Mouse (Mus musculus) heart, embryonic 13.5 days (tissue): ENCODE measurements at regions not wholly inside any gene's neighbourhood (a gene's known extent, or its start where the extent isn't known, plus 50 kb on each side); places are given as distances from the start of the nearest gene placed in this dataset.

Source experiments
- ATAC-seq: fragments of 200-750 bp; cut with Nextera tagmentation; 2 replicates; pipeline ENCODE4 v1.8.0; 2017; ENCODE audit warnings: moderate TSS enrichment; ENCODE audit not compliant: insufficient number of reproducible peaks, low FRiP score, low TSS enrichment; ENCODE audit errors: extremely low read depth
- H3K27ac ChIP-seq: fragments of 300-500 bp; sonication (generic); replicated peaks from 2 replicates; pipeline ENCODE4 v1.5.1; 2015; ENCODE audit warnings: moderate library complexity, mild to moderate bottlenecking, inconsistent platforms
- H3K27me3 ChIP-seq: fragments of 300-500 bp; sonication (generic); replicated peaks from 2 replicates; pipeline ENCODE4 v1.6.1; 2015; ENCODE audit warnings: mild to moderate bottlenecking, inconsistent platforms
- H3K36me3 ChIP-seq: fragments of 300-500 bp; sonication (generic); 2 replicates; pipeline ENCODE4 v1.6.1; 2015; ENCODE audit warnings: mild to moderate bottlenecking, inconsistent platforms
- H3K4me1 ChIP-seq: fragments of 300-500 bp; sonication (generic); 2 replicates; pipeline ENCODE4 v1.6.1; 2015; ENCODE audit warnings: inconsistent platforms
- H3K4me2 ChIP-seq: fragments of 300-500 bp; sonication (generic); 2 replicates; pipeline ENCODE4 v1.6.1; 2015; ENCODE audit warnings: inconsistent platforms, mild to moderate bottlenecking, moderate library complexity
- H3K4me3 ChIP-seq: fragments of 300-500 bp; sonication (generic); 2 replicates; pipeline ENCODE4 v1.5.1; 2015; ENCODE audit warnings: moderate library complexity, mild to moderate bottlenecking, inconsistent platforms
- H3K9ac ChIP-seq: fragments of 300-500 bp; sonication (generic); 2 replicates; pipeline ENCODE4 v1.6.1; 2015; ENCODE audit warnings: inconsistent platforms, mild to moderate bottlenecking, moderate library complexity
- H3K9me3 ChIP-seq: fragments of 300-500 bp; sonication (generic); 2 replicates; pipeline ENCODE4 v1.6.1; 2016; ENCODE audit warnings: inconsistent platforms
- WGBS: fragments of 180-500 bp; shearing (Covaris S2); methylation state at CpG from one replicate; pipeline ENCODE4 v1.1.7; 2015; ENCODE audit warnings: mixed read lengths; 5-methylcytosine and 5-hydroxymethylcytosine counted together

- 73% methylated on average over 5 of the region's 5 CpGs for WGBS
- Histone ChIP-seq H3K27ac (no peak overlapping the region), H3K9ac (no peak overlapping the region), H3K27me3 (no peaks in the 10 kb centered on the region), H3K4me2 (no peak overlapping the region), H3K4me1 (no peaks in the 10 kb centered on the region), H3K4me3 (no peak overlapping the region), H3K36me3 (no peaks in the 10 kb centered on the region), H3K9me3 (peaks cover 4% of the 10 kb centered on the region; the same call in 1 of the 2 replicates)
- ATAC-seq, result no peak
These were observed 339.6 kb upstream of the Jarid2 start for GRCm38 (mm10) chr13:44389696-44390095.

- 86% methylated on average over 9 of the region's 9 CpGs for WGBS
- H3K4me2 ChIP-seq, result no peak overlapping the region
- no peaks in the 10 kb centered on the region for H3K27me3 ChIP-seq
- H3K4me1 ChIP-seq, result no peaks in the 10 kb centered on the region
- no peak overlapping the region for H3K27ac ChIP-seq
- ATAC-seq, result no peak
- H3K9ac ChIP-seq, result no peak overlapping the region
- no peak overlapping the region for H3K4me3 ChIP-seq
- H3K36me3 ChIP-seq, result no peaks in the 10 kb centered on the region
- H3K9me3 ChIP-seq, result peaks cover 4% of the 10 kb centered on the region; the same call in 1 of the 2 replicates
These were observed 338.4 kb upstream of the Jarid2 start for GRCm38 (mm10) chr13:44390666-44391390.

GRCm38 (mm10) chr13:44394016-44394415, 335.3 kb upstream of the Jarid2 start:
- H3K9me3 ChIP-seq, result no peaks in the 10 kb centered on the region
- WGBS, result 75% methylated on average over 5 of the region's 5 CpGs
- ATAC-seq, result no peak

GRCm38 (mm10) chr13:44398613-44399369, 330.5 kb upstream of the Jarid2 start:
- Histone ChIP-seq H3K4me2 (no peak overlapping the region), H3K4me3 (no peak overlapping the region), H3K4me1 (peaks cover 13% of the 10 kb centered on the region), H3K9me3 (no peaks in the 10 kb centered on the region), H3K9ac (no peak overlapping the region), H3K36me3 (no peaks in the 10 kb centered on the region), H3K27ac (no peak overlapping the region), H3K27me3 (no peaks in the 10 kb centered on the region)
- no peak for ATAC-seq
- 77% methylated on average over 15 of the region's 15 CpGs for WGBS

More at GRCm38 (mm10) chr13:44394016-44394415, 335.3 kb upstream of the Jarid2 start:
- no peak overlapping the region for H3K4me3 ChIP-seq
- H3K4me1 ChIP-seq, result no peaks in the 10 kb centered on the region
- no peak overlapping the region for H3K4me2 ChIP-seq
- H3K9ac ChIP-seq, result no peak overlapping the region
- H3K27me3 ChIP-seq, result no peaks in the 10 kb centered on the region
- no peak overlapping the region for H3K27ac ChIP-seq
- no peaks in the 10 kb centered on the region for H3K36me3 ChIP-seq

- H3K4me3 ChIP-seq, result no peak overlapping the region
- H3K36me3 ChIP-seq, result no peaks in the 10 kb centered on the region
- WGBS, result 58% methylated on average over 4 of the region's 4 CpGs
- no peak for ATAC-seq
- H3K9me3 ChIP-seq, result no peaks in the 10 kb centered on the region
- H3K27me3 ChIP-seq, result no peaks in the 10 kb centered on the region
- peaks cover 18% of the 10 kb centered on the region for H3K4me1 ChIP-seq
- no peak overlapping the region for H3K4me2 ChIP-seq
- H3K9ac ChIP-seq, result no peak overlapping the region
- H3K27ac ChIP-seq, result peak overlapping the region; percentile 61; the same call in 1 of the 2 replicates
These were observed 329.9 kb upstream of the Jarid2 start for GRCm38 (mm10) chr13:44399370-44399685.

GRCm38 (mm10) chr13:44399831-44400321, 329.4 kb upstream of the Jarid2 start:
- WGBS, result 75% methylated on average over 7 of the region's 7 CpGs
- H3K4me3 ChIP-seq, result no peak overlapping the region
- no peak overlapping the region for H3K9ac ChIP-seq
- H3K9me3 ChIP-seq, result no peaks in the 10 kb centered on the region
- no peaks in the 10 kb centered on the region for H3K27me3 ChIP-seq
- H3K27ac ChIP-seq, result peak overlapping the region; percentile 61
- H3K4me2 ChIP-seq, result no peak overlapping the region
- peaks cover 24% of the 10 kb centered on the region for H3K4me1 ChIP-seq
- H3K36me3 ChIP-seq, result no peaks in the 10 kb centered on the region
- no peak for ATAC-seq

GRCm38 (mm10) chr13:44404010-44404575, 325.2 kb upstream of the Jarid2 start:
- Histone ChIP-seq H3K27ac (peak overlapping the region; percentile 48; the same call in 1 of the 2 replicates), H3K27me3 (no peaks in the 10 kb centered on the region), H3K4me2 (peak overlapping the region; percentile 28), H3K4me3 (no peak overlapping the region), H3K9me3 (no peaks in the 10 kb centered on the region), H3K4me1 (peaks cover 34% of the 10 kb centered on the region), H3K9ac (0 out of 2 replicates have a peak overlapping the region, but pooled peaks have one; percentile 19), H3K36me3 (no peaks in the 10 kb centered on the region)
- WGBS, result 40% methylated on average over 8 of the region's 8 CpGs
- no peak for ATAC-seq

- Histone ChIP-seq H3K9me3 (no peaks in the 10 kb centered on the region), H3K4me1 (peaks cover 32% of the 10 kb centered on the region), H3K27me3 (no peaks in the 10 kb centered on the region), H3K9ac (no peak overlapping the region), H3K27ac (no peak overlapping the region), H3K4me3 (no peak overlapping the region), H3K4me2 (no peak overlapping the region), H3K36me3 (no peaks in the 10 kb centered on the region)
- 80% methylated on average over 2 of the region's 2 CpGs for WGBS
- ATAC-seq, result no peak
These were observed 322.0 kb upstream of the Jarid2 start for GRCm38 (mm10) chr13:44407307-44407706.

- Histone ChIP-seq H3K4me3 (no peak overlapping the region), H3K9me3 (no peaks in the 10 kb centered on the region), H3K4me1 (peaks cover 35% of the 10 kb centered on the region), H3K27ac (0 out of 2 replicates have a peak overlapping the region, but pooled peaks have one; percentile 15), H3K4me2 (no peak overlapping the region), H3K9ac (no peak overlapping the region), H3K27me3 (no peaks in the 10 kb centered on the region), H3K36me3 (no peaks in the 10 kb centered on the region)
- ATAC-seq, result no peak
- WGBS, result 49% methylated on average over 6 of the region's 6 CpGs
These were observed 320.7 kb upstream of the Jarid2 start for GRCm38 (mm10) chr13:44408619-44408959.

GRCm38 (mm10) chr13:44408960-44409719, 320.1 kb upstream of the Jarid2 start:
- ATAC-seq, result no peak

GRCm38 (mm10) chr13:44409720-44410047, 319.6 kb upstream of the Jarid2 start:
- Histone ChIP-seq H3K9ac (no peak overlapping the region), H3K27me3 (no peaks in the 10 kb centered on the region), H3K27ac (no peak overlapping the region), H3K9me3 (no peaks in the 10 kb centered on the region), H3K36me3 (no peaks in the 10 kb centered on the region), H3K4me3 (no peak overlapping the region), H3K4me2 (no peak overlapping the region), H3K4me1 (peaks cover 25% of the 10 kb centered on the region)
- no peak for ATAC-seq
- 72% methylated on average over 5 of the region's 5 CpGs for WGBS

More at GRCm38 (mm10) chr13:44408960-44409719, 320.1 kb upstream of the Jarid2 start:
- no peak overlapping the region for H3K4me3 ChIP-seq
- H3K9me3 ChIP-seq, result no peaks in the 10 kb centered on the region
- 45% methylated on average over 14 of the region's 14 CpGs for WGBS
- H3K27ac ChIP-seq, result peak overlapping the region; percentile 48
- no peaks in the 10 kb centered on the region for H3K27me3 ChIP-seq
- H3K36me3 ChIP-seq, result no peaks in the 10 kb centered on the region
- H3K4me1 ChIP-seq, result peaks cover 31% of the 10 kb centered on the region
- no peak overlapping the region for H3K4me2 ChIP-seq
- H3K9ac ChIP-seq, result peak overlapping the region; percentile 52; the same call in 1 of the 2 replicates
